Mouse (Mus musculus): ENCODE data around the gene Aldh16a1. TPM values are rescaled to one million over a fixed set of nuclear protein-coding genes. Genes with fewer than 3 reads are reported as not detected.

Gene Aldh16a1
- polyA plus RNA-seq, 1 experiment from 2014 or later: 53.0 TPM

- H3K4me3 ChIP-seq: no peak overlapping the region
- DNase-seq (ENCODE audit: extremely low spot score, low spot score): no peak
- H3K27ac ChIP-seq: peak overlapping the region; percentile 17; the same call in 1 of the 2 replicates
- 73% methylated on average over 7 of the region's 7 CpGs for WGBS
- H3K36me3 ChIP-seq (replicated peaks): peaks cover 8% of the 10 kb centered on the region; the same call in 1 of the 2 replicates
- no peaks in the 10 kb centered on the region for H3K9me3 ChIP-seq
- H3K27me3 ChIP-seq (ENCODE audit: poor library complexity, severe bottlenecking): peaks cover 5% of the 10 kb centered on the region; the same call in 1 of the 2 replicates
- peaks cover 56% of the 10 kb centered on the region for H3K4me1 ChIP-seq
Measured at GRCm38 (mm10) chr7:45094121-45094520, 60.3 kb downstream of the Aldh16a1 start.

GRCm38 (mm10) chr7:45093516-45093905 lies 60.9 kb downstream of the Aldh16a1 start:
- Histone ChIP-seq H3K27me3 (ENCODE audit: poor library complexity, severe bottlenecking) (peaks cover 5% of the 10 kb centered on the region; the same call in 1 of the 2 replicates), H3K27ac (peak overlapping the region; percentile 64), H3K9me3 (no peaks in the 10 kb centered on the region), H3K4me3 (0 out of 2 replicates have a peak overlapping the region, but pooled peaks have one; percentile 22), H3K36me3 (replicated peaks) (peaks cover 11% of the 10 kb centered on the region), H3K4me1 (peaks cover 56% of the 10 kb centered on the region)
- peak; percentile 29 for DNase-seq (ENCODE audit: extremely low spot score, low spot score)
- 35% methylated on average over 18 of the region's 18 CpGs for WGBS

DNA sequence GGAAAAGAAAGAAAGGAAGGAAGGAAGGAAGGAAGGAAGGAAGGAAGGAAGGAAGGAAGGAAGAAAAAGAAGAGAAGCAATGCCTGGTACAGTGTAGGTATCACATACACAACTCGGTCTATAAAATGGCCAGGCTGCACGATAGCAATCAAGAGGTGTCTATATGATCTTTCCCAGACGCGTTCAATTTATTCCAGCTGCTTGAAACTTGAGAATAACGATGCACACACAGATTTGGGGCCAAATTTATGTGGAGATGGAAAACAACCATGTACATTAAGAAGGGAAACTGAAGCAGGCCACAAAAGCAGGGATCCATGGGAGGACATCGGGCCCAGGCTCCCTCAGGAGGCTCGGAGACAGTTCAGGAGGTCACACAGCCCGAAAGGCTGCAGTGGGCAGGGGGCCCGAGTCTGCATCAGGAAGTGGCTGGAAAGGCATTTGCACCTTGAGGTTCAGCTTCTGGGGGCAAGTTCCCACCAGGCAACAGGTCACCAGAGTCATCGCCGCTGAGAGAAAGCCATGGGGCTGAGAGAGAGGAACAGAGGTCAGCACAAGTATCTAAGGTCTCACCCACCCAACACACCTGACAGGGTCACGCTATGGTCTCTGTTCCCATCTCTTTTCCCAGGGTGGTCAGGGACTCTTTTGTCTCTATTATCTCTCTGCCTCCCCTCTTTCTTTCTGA lies 61.4 kb downstream of the Aldh16a1 start:
- Histone ChIP-seq H3K4me1 (peaks cover 56% of the 10 kb centered on the region), H3K4me3 (peak overlapping the region; percentile 22; the same call in 1 of the 2 replicates), H3K27ac (peak overlapping the region; percentile 64), H3K27me3 (ENCODE audit: poor library complexity, severe bottlenecking) (peaks cover 5% of the 10 kb centered on the region; the same call in 1 of the 2 replicates), H3K9me3 (no peaks in the 10 kb centered on the region), H3K36me3 (replicated peaks) (peaks cover 16% of the 10 kb centered on the region)
- DNase-seq (ENCODE audit: extremely low spot score, low spot score): no peak
- 63% methylated on average over 12 of the region's 12 CpGs for WGBS

GRCm38 (mm10) chr7:45092048-45092447 lies 62.3 kb downstream of the Aldh16a1 start, which contains the start of gene Rcn3:
Gene Rcn3 (minus strand): TSS chr7:45092221.
- Histone ChIP-seq H3K9me3 (no peaks in the 10 kb centered on the region), H3K36me3 (replicated peaks) (peaks cover 26% of the 10 kb centered on the region), H3K27me3 (ENCODE audit: poor library complexity, severe bottlenecking) (peaks cover 5% of the 10 kb centered on the region; the same call in 1 of the 2 replicates), H3K27ac (peak within 1 kb of the TSS; percentile 88), H3K4me3 (peak within 1 kb of the TSS; percentile 68), H3K4me1 (peaks cover 51% of the 10 kb centered on the region)
- DNase-seq (ENCODE audit: extremely low spot score, low spot score): peak; percentile 94
- WGBS: 0% methylated on average over 16 of the region's 16 CpGs

- Histone ChIP-seq H3K4me1 (peaks cover 51% of the 10 kb centered on the region), H3K9me3 (no peaks in the 10 kb centered on the region), H3K27me3 (ENCODE audit: poor library complexity, severe bottlenecking) (peaks cover 5% of the 10 kb centered on the region; the same call in 1 of the 2 replicates), H3K36me3 (replicated peaks) (peaks cover 33% of the 10 kb centered on the region), H3K27ac (peak overlapping the region; percentile 88), H3K4me3 (peak overlapping the region; percentile 68)
- no peak for DNase-seq (ENCODE audit: extremely low spot score, low spot score)
- 15% methylated on average over 35 of the region's 35 CpGs for WGBS
Measured at GRCm38 (mm10) chr7:45091001-45091990, 63.1 kb downstream of the Aldh16a1 start.

MicroRNA genes within 50 kb of the gene (microRNA counts, 519-probe panel; counts per million panel counts)
- microRNA mmu-miR-150: 341 counts per million, percentile 65 among the panel's probes with 10 or more counts

Small RNA genes within 50 kb of the gene (microRNA-seq; reads per million reads assigned to microRNA genes)
- gene Mir150 (2.7 reads per million), gene Mir5121 (34.1 reads per million, percentile 37 among the genes with 10 or more reads in this experiment), gene Mir7055 (not detected)

Other genes with a start within 250 kb of the Aldh16a1 start
- 69.1 and 69.5 TPM in 2 replicates for gene Ap2a1, start 225.1 kb downstream of the Aldh16a1 start, polyA plus RNA-seq (2016; fragmentation: Nextera tagmentation; extraction: Ambion mirVana)
- gene Tsks, start 211.4 kb downstream of the Aldh16a1 start, polyA plus RNA-seq (2016; fragmentation: Nextera tagmentation; extraction: Ambion mirVana): 0.47 TPM in 1 of 2 replicates, not detected in the other
- 19.4 and 20.8 TPM in 2 replicates for gene Cpt1c, start 179.7 kb downstream of the Aldh16a1 start, polyA plus RNA-seq (2016; fragmentation: Nextera tagmentation; extraction: Ambion mirVana)
- gene Prmt1, start 168.0 kb downstream of the Aldh16a1 start, polyA plus RNA-seq (2016; fragmentation: Nextera tagmentation; extraction: Ambion mirVana): 909 and 984 TPM in 2 replicates
- gene Irf3, start 156.9 kb downstream of the Aldh16a1 start, polyA plus RNA-seq (2016; fragmentation: Nextera tagmentation; extraction: Ambion mirVana): 70.5 and 76.0 TPM in 2 replicates
- 80.7 and 83.9 TPM in 2 replicates for gene Bcl2l12, start 155.9 kb downstream of the Aldh16a1 start, polyA plus RNA-seq (2016; fragmentation: Nextera tagmentation; extraction: Ambion mirVana)
- 39.9 and 41.0 TPM in 2 replicates for gene Scaf1, start 138.2 kb downstream of the Aldh16a1 start, polyA plus RNA-seq (2016; fragmentation: Nextera tagmentation; extraction: Ambion mirVana)
- 15.0 and 16.8 TPM in 2 replicates for gene Rras, start 136.6 kb downstream of the Aldh16a1 start, polyA plus RNA-seq (2016; fragmentation: Nextera tagmentation; extraction: Ambion mirVana)
- 11.9 and 12.7 TPM in 2 replicates for gene Prr12, start 101.7 kb downstream of the Aldh16a1 start, polyA plus RNA-seq (2016; fragmentation: Nextera tagmentation; extraction: Ambion mirVana)
- gene Nosip, start 92.2 kb downstream of the Aldh16a1 start, polyA plus RNA-seq (2016; fragmentation: Nextera tagmentation; extraction: Ambion mirVana): 61.2 and 67.6 TPM in 2 replicates
- 16.5 and 17.7 TPM in 2 replicates for gene Prrg2, start 91.9 kb downstream of the Aldh16a1 start, polyA plus RNA-seq (2016; fragmentation: Nextera tagmentation; extraction: Ambion mirVana)
- 101 and 113 TPM in 2 replicates for gene Rcn3, start 62.4 kb downstream of the Aldh16a1 start, polyA plus RNA-seq (2016; fragmentation: Nextera tagmentation; extraction: Ambion mirVana)
- gene Fcgrt, start 50.7 kb downstream of the Aldh16a1 start, polyA plus RNA-seq (2016; fragmentation: Nextera tagmentation; extraction: Ambion mirVana): 5.5 and 5.9 TPM in 2 replicates
- 1,843 and 1,853 TPM in 2 replicates for gene Rps11, start 30.1 kb downstream of the Aldh16a1 start, polyA plus RNA-seq (2016; fragmentation: Nextera tagmentation; extraction: Ambion mirVana)
- gene Rpl13a, start 25.8 kb downstream of the Aldh16a1 start, polyA plus RNA-seq (2016; fragmentation: Nextera tagmentation; extraction: Ambion mirVana): 1,219 and 1,234 TPM in 2 replicates
- gene Gm45713, start 18.4 kb downstream of the Aldh16a1 start, polyA plus RNA-seq (2016; fragmentation: Nextera tagmentation; extraction: Ambion mirVana): 0.11 and 0.27 TPM in 2 replicates
- gene Flt3l, start 18.2 kb downstream of the Aldh16a1 start, polyA plus RNA-seq (2016; fragmentation: Nextera tagmentation; extraction: Ambion mirVana): 1.1 and 1.4 TPM in 2 replicates
- gene Pih1d1, start 281 bp downstream of the Aldh16a1 start, polyA plus RNA-seq (2016; fragmentation: Nextera tagmentation; extraction: Ambion mirVana): 98.5 and 99.6 TPM in 2 replicates
- 0.95 and 1.2 TPM in 2 replicates for gene Slc17a7, start 9.4 kb upstream of the Aldh16a1 start, polyA plus RNA-seq (2016; fragmentation: Nextera tagmentation; extraction: Ambion mirVana)
- gene Gfy, start 25.0 kb upstream of the Aldh16a1 start, polyA plus RNA-seq (2016; fragmentation: Nextera tagmentation; extraction: Ambion mirVana): 0.15 TPM in 1 of 2 replicates, not detected in the other
- gene Pth2, start 26.4 kb upstream of the Aldh16a1 start, polyA plus RNA-seq (2016; fragmentation: Nextera tagmentation; extraction: Ambion mirVana): 0.33 TPM in 1 of 2 replicates, not detected in the other
- gene Ccdc155, start 50.3 kb upstream of the Aldh16a1 start, polyA plus RNA-seq (2016; fragmentation: Nextera tagmentation; extraction: Ambion mirVana): 0.57 and 0.66 TPM in 2 replicates
- 1.0 TPM in 2 replicates for gene Dkkl1, start 57.6 kb upstream of the Aldh16a1 start, polyA plus RNA-seq (2016; fragmentation: Nextera tagmentation; extraction: Ambion mirVana)
- gene Tead2, start 61.2 kb upstream of the Aldh16a1 start, polyA plus RNA-seq (2016; fragmentation: Nextera tagmentation; extraction: Ambion mirVana): 337 and 380 TPM in 2 replicates
- gene Cd37, start 84.5 kb upstream of the Aldh16a1 start, polyA plus RNA-seq (2016; fragmentation: Nextera tagmentation; extraction: Ambion mirVana): 1.1 TPM in 2 replicates
- not detected in 2 replicates for gene Slc6a16, start 86.5 kb upstream of the Aldh16a1 start, polyA plus RNA-seq (2016; fragmentation: Nextera tagmentation; extraction: Ambion mirVana)
- not detected in 2 replicates for gene Slc6a21, start 122.9 kb upstream of the Aldh16a1 start, polyA plus RNA-seq (2016; fragmentation: Nextera tagmentation; extraction: Ambion mirVana)
- gene Trpm4, start 179.2 kb upstream of the Aldh16a1 start, polyA plus RNA-seq (2016; fragmentation: Nextera tagmentation; extraction: Ambion mirVana): 8.3 and 8.9 TPM in 2 replicates
- 0.31 and 0.42 TPM in 2 replicates for gene Hrc, start 180.7 kb upstream of the Aldh16a1 start, polyA plus RNA-seq (2016; fragmentation: Nextera tagmentation; extraction: Ambion mirVana)
- gene Ppfia3, start 212.4 kb upstream of the Aldh16a1 start, polyA plus RNA-seq (2016; fragmentation: Nextera tagmentation; extraction: Ambion mirVana): 6.0 and 8.9 TPM in 2 replicates
- 0.47 and 0.81 TPM in 2 replicates for gene Lin7b, start 216.0 kb upstream of the Aldh16a1 start, polyA plus RNA-seq (2016; fragmentation: Nextera tagmentation; extraction: Ambion mirVana)
- 295 TPM in 2 replicates for gene Snrnp70, start 241.2 kb upstream of the Aldh16a1 start, polyA plus RNA-seq (2016; fragmentation: Nextera tagmentation; extraction: Ambion mirVana)